Mouse (Mus musculus) embryo, embryonic 11.5 days (tissue): ENCODE results near the gene Wdr82.
A peak's percentile ranks its signal among the peaks of the same experiment; 100 is the strongest.
"Not testable (repeated sequence)": the region's sequence is repeated elsewhere in the genome, so short reads cannot be mapped to it uniquely, and the experiment has no call there.

Experiments used
- DNase-seq: peaks from one replicate; pipeline ENCODE4 v3.0.0-alpha.2; 2012; ENCODE audit warnings: low read depth, low spot score

The Wdr82 gene

GRCm38 (mm10) chr9:106160426-106160825 lies 10.3 kb upstream of the Wdr82 start:
- DNase-seq = no peak

- DNase-seq = no peak
Observed at GRCm38 (mm10) chr9:106166709-106167108, 4.0 kb upstream of the Wdr82 start.

- no peak for DNase-seq
Observed at GRCm38 (mm10) chr9:106167241-106167640, 3.5 kb upstream of the Wdr82 start.

GRCm38 (mm10) chr9:106167703-106168102 lies 3.0 kb upstream of the Wdr82 start:
- DNase-seq = no peak

- not testable (repeated sequence) for DNase-seq
Observed at GRCm38 (mm10) chr9:106169006-106169405, 1.7 kb upstream of the Wdr82 start.

- DNase-seq = no peak
Observed at GRCm38 (mm10) chr9:106169917-106170316, 811 bp upstream of the Wdr82 start.

- peak; percentile 41 for DNase-seq
Observed at GRCm38 (mm10) chr9:106171346-106172158, 824 bp downstream of the Wdr82 start.

- no peak for DNase-seq
Observed at GRCm38 (mm10) chr9:106172527-106172926, 1.8 kb downstream of the Wdr82 start.

- no peak for DNase-seq
Observed at GRCm38 (mm10) chr9:106173363-106173762, 2.6 kb downstream of the Wdr82 start.

GRCm38 (mm10) chr9:106175552-106176200 lies 4.9 kb downstream of the Wdr82 start:
- no peak for DNase-seq

GRCm38 (mm10) chr9:106176769-106177168 lies 6.0 kb downstream of the Wdr82 start:
- no peak for DNase-seq

GRCm38 (mm10) chr9:106177799-106178198 lies 7.1 kb downstream of the Wdr82 start:
- DNase-seq = no peak

- DNase-seq = no peak
Observed at GRCm38 (mm10) chr9:106179454-106179853, 8.7 kb downstream of the Wdr82 start.

GRCm38 (mm10) chr9:106179964-106180363 lies 9.2 kb downstream of the Wdr82 start:
- DNase-seq = no peak

- no peak for DNase-seq
Observed at GRCm38 (mm10) chr9:106182146-106182545, 11.4 kb downstream of the Wdr82 start.

- no peak for DNase-seq
Observed at GRCm38 (mm10) chr9:106183996-106184395, 13.3 kb downstream of the Wdr82 start.

- no peak for DNase-seq
Observed at GRCm38 (mm10) chr9:106191355-106191754, 20.6 kb downstream of the Wdr82 start.

GRCm38 (mm10) chr9:106192024-106192423 lies 21.3 kb downstream of the Wdr82 start:
- no peak for DNase-seq

GRCm38 (mm10) chr9:106192998-106193397 lies 22.3 kb downstream of the Wdr82 start:
- no peak for DNase-seq

GRCm38 (mm10) chr9:106193930-106194807 lies 23.4 kb downstream of the Wdr82 start:
- no peak for DNase-seq

- no peak for DNase-seq
Observed at GRCm38 (mm10) chr9:106195693-106196092, 25.0 kb downstream of the Wdr82 start.

- DNase-seq = no peak
Observed at GRCm38 (mm10) chr9:106197081-106197713, 26.5 kb downstream of the Wdr82 start.
